In the genomic region with DNA sequence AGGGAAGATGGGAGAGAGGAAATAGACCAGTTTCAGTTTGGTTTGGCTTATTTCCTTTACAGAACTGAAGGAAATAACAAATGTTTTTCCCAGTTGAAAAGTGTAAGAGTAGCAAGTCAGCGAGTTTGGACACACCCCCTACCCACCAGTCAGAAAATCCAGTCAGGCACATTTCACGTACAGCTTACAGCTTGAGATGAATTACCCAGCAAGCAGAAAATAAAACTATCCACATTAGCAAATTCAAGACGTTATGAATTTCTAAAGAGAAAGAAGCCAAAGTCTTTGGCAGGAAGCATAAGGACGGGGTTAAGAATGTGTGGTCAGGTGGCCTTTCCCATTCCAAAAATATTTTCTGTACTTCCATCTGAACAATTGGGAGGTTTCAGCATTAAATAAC, we compare ENCODE assay signal across 24 mouse cellular contexts.
DNase-seq lines count a peak whose midpoint lies in the region; ATAC-seq and TF ChIP-seq lines count a peak whose summit lies in the region.
"Had no signal": no experiment of that assay in that cellular context is flagged by ENCODE, and none has a peak within 500 bp of the region (broad histone marks: within the 10 kb centered on the region; RNA-seq: fewer than 3 reads in every experiment).

No protein-coding gene starts in this region.

- no peak for TF ChIP-seq CTCF in stomach, postnatal 0 days (IDR thresholded peaks at IDR 0.05; ENCODE audit: low read depth)

- H3K27ac ChIP-seq in embryonic facial prominence, embryonic 14.5 days (replicated peaks; ENCODE audit: low read depth, low read length) = no peak overlapping the region
- no peak overlapping the region for H3K27ac ChIP-seq in embryonic facial prominence, embryonic 10.5 days (replicated peaks)
- 0 out of 2 replicates have a peak overlapping the region, but pooled peaks have one; percentile 8 for H3K27ac ChIP-seq in limb, embryonic 14.5 days (replicated peaks; ENCODE audit: low read depth, low read length)
- H3K27ac ChIP-seq in limb, embryonic 10.5 days = no peak overlapping the region
- peak overlapping the region; percentile 52; the same call in 1 of the 2 replicates for H3K27ac ChIP-seq in stomach, embryonic 14.5 days (ENCODE audit: low read length)
- H3K27ac ChIP-seq in stomach, postnatal 0 days (replicated peaks) = no peak overlapping the region
- H3K27ac ChIP-seq: forebrain, embryonic 15.5 days; layer of hippocampus, adult 2 months; left cerebral cortex, adult 2 months; limb, embryonic 13.5 days; liver, embryonic 12.5 days had no signal

- no peaks in the 10 kb centered on the region for H3K27me3 ChIP-seq in embryonic facial prominence, embryonic 14.5 days (replicated peaks; ENCODE audit: control insufficient read depth, insufficient read depth, low read length)
- no peaks in the 10 kb centered on the region for H3K27me3 ChIP-seq in embryonic facial prominence, embryonic 10.5 days (replicated peaks; ENCODE audit: low read depth, poor library complexity, severe bottlenecking)
- H3K27me3 ChIP-seq in limb, embryonic 14.5 days (ENCODE audit: control insufficient read depth, insufficient read depth, low read length) = no peaks in the 10 kb centered on the region
- no peaks in the 10 kb centered on the region for H3K27me3 ChIP-seq in limb, embryonic 10.5 days (ENCODE audit: low read depth, poor library complexity, severe bottlenecking)
- H3K27me3 ChIP-seq in stomach, embryonic 14.5 days (ENCODE audit: control insufficient read depth, insufficient read depth, low read length) = no peaks in the 10 kb centered on the region
- H3K27me3 ChIP-seq in stomach, postnatal 0 days (ENCODE audit: control insufficient read depth, insufficient read depth, low read length) = no peaks in the 10 kb centered on the region
- H3K27me3 ChIP-seq: CH12.LX; forebrain, embryonic 15.5 days; limb, embryonic 13.5 days; liver, embryonic 12.5 days; megakaryocyte, embryonic 14.5 days had no signal

- no peak for ATAC-seq in embryonic facial prominence, embryonic 14.5 days (ENCODE audit: low read depth)
- no peak for ATAC-seq in limb, embryonic 14.5 days (ENCODE audit: low FRiP score, low read depth)
- no peak for ATAC-seq in stomach, embryonic 14.5 days (ENCODE audit: insufficient number of reproducible peaks, insufficient read depth, low FRiP score, low read depth)
- no peak for ATAC-seq in stomach, postnatal 0 days (ENCODE audit: low FRiP score, low TSS enrichment)
- ATAC-seq: forebrain, embryonic 15.5 days; hindbrain, embryonic 16.5 days; intestine, postnatal 0 days; liver, embryonic 12.5 days; liver, postnatal 0 days had no signal

- H3K4me1 ChIP-seq in embryonic facial prominence, embryonic 14.5 days (ENCODE audit: control insufficient read depth, insufficient read depth, low read length) = no peaks in the 10 kb centered on the region
- H3K4me1 ChIP-seq in embryonic facial prominence, embryonic 10.5 days = no peaks in the 10 kb centered on the region
- peaks cover 12% of the 10 kb centered on the region for H3K4me1 ChIP-seq in limb, embryonic 14.5 days (ENCODE audit: control insufficient read depth, insufficient read depth, low read length)
- H3K4me1 ChIP-seq in limb, embryonic 10.5 days = no peaks in the 10 kb centered on the region
- no peaks in the 10 kb centered on the region for H3K4me1 ChIP-seq in stomach, embryonic 14.5 days (ENCODE audit: control insufficient read depth, insufficient read depth, low read length)
- no peaks in the 10 kb centered on the region for H3K4me1 ChIP-seq in stomach, postnatal 0 days (replicated peaks; ENCODE audit: control insufficient read depth, insufficient read depth)
- H3K4me1 ChIP-seq: forebrain, embryonic 15.5 days; liver, embryonic 12.5 days; megakaryocyte, embryonic 14.5 days had no signal

- peak; percentile 29 for DNase-seq in embryonic facial prominence, embryonic 14.5 days (ENCODE audit: low spot score)
- no peak for DNase-seq in embryonic facial prominence, embryonic 10.5 days (ENCODE audit: low spot score)
- peak; percentile 22 for DNase-seq in kidney, adult 9 months
- DNase-seq in kidney, adult 18-20 months = no peak
- DNase-seq in limb, embryonic 14.5 days (ENCODE audit: low spot score) = peak; percentile 20
- DNase-seq in limb, embryonic 10.5 days (ENCODE audit: low spot score) = no peak
- DNase-seq in stomach, postnatal 0 days (ENCODE audit: low spot score) = no peak
- DNase-seq: adrenal gland, adult 8-10 months; cerebellum, adult 2 months; cerebellum, postnatal 14 days; liver, postnatal 0 days; lung, postnatal 4 days; midbrain, embryonic 14.5 days; thymus, postnatal 14 days had no signal

- no peak for TF ChIP-seq POLR2A in limb, embryonic 14.5 days (IDR thresholded peaks at IDR 0.05; ENCODE audit: borderline replicate concordance, extremely low read depth, insufficient read depth, insufficient read length)

- TF ChIP-seq EP300 in stomach, postnatal 0 days (optimal IDR thresholded peaks at IDR 0.05) = no peak

- H3K9ac ChIP-seq in embryonic facial prominence, embryonic 14.5 days (ENCODE audit: low read depth, low read length) = no peak overlapping the region
- H3K9ac ChIP-seq in limb, embryonic 14.5 days (ENCODE audit: low read depth, low read length, severe bottlenecking) = no peak overlapping the region
- H3K9ac ChIP-seq in stomach, embryonic 14.5 days (replicated peaks; ENCODE audit: low read depth, low read length) = no peak overlapping the region
- no peak overlapping the region for H3K9ac ChIP-seq in stomach, postnatal 0 days (ENCODE audit: low read length)
- H3K9ac ChIP-seq: forebrain, embryonic 15.5 days; limb, embryonic 13.5 days; liver, embryonic 12.5 days; liver, postnatal 0 days had no signal

- H3K36me3 ChIP-seq in embryonic facial prominence, embryonic 14.5 days (ENCODE audit: control insufficient read depth, insufficient read depth, low read length) = 0 out of 2 replicates have a peak, but pooled peaks cover 3% of the 10 kb centered on the region
- H3K36me3 ChIP-seq in embryonic facial prominence, embryonic 10.5 days (replicated peaks) = no peaks in the 10 kb centered on the region
- H3K36me3 ChIP-seq in limb, embryonic 14.5 days (ENCODE audit: control insufficient read depth, insufficient read depth, low read length) = peaks cover 4% of the 10 kb centered on the region; the same call in 1 of the 2 replicates
- H3K36me3 ChIP-seq in limb, embryonic 10.5 days = no peaks in the 10 kb centered on the region
- H3K36me3 ChIP-seq in stomach, embryonic 14.5 days (ENCODE audit: control insufficient read depth, insufficient read depth, low read length) = no peaks in the 10 kb centered on the region
- H3K36me3 ChIP-seq in stomach, postnatal 0 days (ENCODE audit: control insufficient read depth, insufficient read depth, low read length) = no peaks in the 10 kb centered on the region
- H3K36me3 ChIP-seq: forebrain, embryonic 15.5 days; liver, embryonic 12.5 days had no signal

- no peaks in the 10 kb centered on the region for H3K9me3 ChIP-seq in embryonic facial prominence, embryonic 14.5 days (ENCODE audit: control insufficient read depth, low read length)
- no peaks in the 10 kb centered on the region for H3K9me3 ChIP-seq in embryonic facial prominence, embryonic 10.5 days
- H3K9me3 ChIP-seq in limb, embryonic 14.5 days (ENCODE audit: control insufficient read depth, low read length) = no peaks in the 10 kb centered on the region
- no peaks in the 10 kb centered on the region for H3K9me3 ChIP-seq in limb, embryonic 10.5 days (replicated peaks)
- H3K9me3 ChIP-seq in stomach, embryonic 14.5 days (ENCODE audit: control insufficient read depth, low read depth, low read length) = no peaks in the 10 kb centered on the region
- H3K9me3 ChIP-seq in stomach, postnatal 0 days (ENCODE audit: control insufficient read depth, low read length) = no peaks in the 10 kb centered on the region
- H3K9me3 ChIP-seq: forebrain, embryonic 15.5 days; limb, embryonic 13.5 days; liver, embryonic 12.5 days; megakaryocyte, embryonic 14.5 days had no signal

- H3K4me3 ChIP-seq in embryonic facial prominence, embryonic 14.5 days (ENCODE audit: low read depth, low read length) = no peak overlapping the region
- H3K4me3 ChIP-seq in embryonic facial prominence, embryonic 10.5 days = no peak overlapping the region
- no peak overlapping the region for H3K4me3 ChIP-seq in limb, embryonic 14.5 days (replicated peaks; ENCODE audit: low read length)
- no peak overlapping the region for H3K4me3 ChIP-seq in limb, embryonic 10.5 days
- H3K4me3 ChIP-seq in stomach, embryonic 14.5 days (ENCODE audit: low read depth, low read length) = no peak overlapping the region
- no peak overlapping the region for H3K4me3 ChIP-seq in stomach, postnatal 0 days (ENCODE audit: low read depth, low read length)
- H3K4me3 ChIP-seq: forebrain, embryonic 15.5 days; layer of hippocampus, adult 2 months; left cerebral cortex, adult 2 months; limb, embryonic 13.5 days; liver, embryonic 12.5 days; megakaryocyte, embryonic 14.5 days had no signal

- H3K4me2 ChIP-seq in embryonic facial prominence, embryonic 14.5 days (ENCODE audit: low read depth, low read length) = no peak overlapping the region
- no peak overlapping the region for H3K4me2 ChIP-seq in limb, embryonic 14.5 days (replicated peaks; ENCODE audit: low read depth, low read length, severe bottlenecking)
- no peak overlapping the region for H3K4me2 ChIP-seq in stomach, embryonic 14.5 days (replicated peaks; ENCODE audit: low read depth, low read length)
- no peak overlapping the region for H3K4me2 ChIP-seq in stomach, postnatal 0 days (replicated peaks; ENCODE audit: low read depth)
- H3K4me2 ChIP-seq: forebrain, embryonic 15.5 days; limb, embryonic 13.5 days; liver, embryonic 12.5 days had no signal

- WGBS in embryonic facial prominence, embryonic 14.5 days = 35% methylated on average over 4 of the region's 4 CpGs
- WGBS in embryonic facial prominence, embryonic 10.5 days = 90% methylated on average over 4 of the region's 4 CpGs
- WGBS in limb, embryonic 14.5 days = 56% methylated on average over 4 of the region's 4 CpGs
- 86% methylated on average over 4 of the region's 4 CpGs for WGBS in limb, embryonic 10.5 days
- WGBS in stomach, embryonic 14.5 days = 48% methylated on average over 4 of the region's 4 CpGs
- 36% methylated on average over 4 of the region's 4 CpGs for WGBS in stomach, postnatal 0 days

Comparison
In these comparisons a context has a peak if more than half of its experiments do, and no peak if none do; other contexts are left out.
1. DNase-seq: peak in embryonic facial prominence, embryonic 14.5 days (single experiment), kidney, adult 9 months (single experiment) and limb, embryonic 14.5 days (single experiment); none in embryonic facial prominence, embryonic 10.5 days (single experiment), kidney, adult 18-20 months (single experiment), limb, embryonic 10.5 days (single experiment) and stomach, postnatal 0 days (single experiment).
2. H3K27ac ChIP-seq: peak in limb, embryonic 14.5 days (single experiment) and stomach, embryonic 14.5 days (single experiment); none in embryonic facial prominence, embryonic 14.5 days (single experiment), embryonic facial prominence, embryonic 10.5 days (single experiment), limb, embryonic 10.5 days (single experiment) and stomach, postnatal 0 days (single experiment).